Mouse (Mus musculus) cerebellum, adult 2 months (tissue): ENCODE data around the gene Olfr324.

Source experiments
- CTCF ChIP-seq: fragments of 200-500 bp; IDR thresholded peaks from 2 replicates; pipeline ENCODE4 v1.5.1; 2011; ENCODE audit warnings: low read depth, mild to moderate bottlenecking, control low read depth, low read length, moderate library complexity, borderline replicate concordance; ENCODE audit not compliant: insufficient read depth
- POLR2A ChIP-seq: fragments of 200-500 bp; IDR thresholded peaks from 2 replicates; pipeline ENCODE4 v1.6.1; 2011; ENCODE audit warnings: low read length, control low read depth, borderline replicate concordance; ENCODE audit not compliant: insufficient read depth

DNA sequence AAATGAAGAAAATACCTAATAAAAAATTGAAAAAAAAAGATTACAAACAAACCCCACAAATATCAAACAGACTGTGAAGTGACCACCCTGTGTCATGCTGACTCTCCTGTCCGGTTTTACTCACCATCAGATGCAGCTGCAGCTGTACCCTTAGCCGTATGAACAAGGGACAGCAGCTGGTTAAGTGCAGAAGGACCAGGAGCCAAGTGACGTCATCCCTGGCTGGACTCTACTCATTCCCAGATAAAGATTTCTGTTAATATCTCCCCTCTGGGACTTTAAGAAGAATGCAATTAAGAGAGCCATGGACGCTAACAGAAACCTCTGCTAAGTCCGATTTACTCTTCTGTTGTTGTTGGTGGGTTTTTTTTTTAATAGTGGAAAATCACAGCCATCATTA lies 24.5 kb upstream of the Olfr324 start, which contains the start of gene Olfr224:
- TF ChIP-seq POLR2A = no peak
- TF ChIP-seq CTCF = no peak
